Mouse (Mus musculus): ENCODE data around the gene P2rx5. TPM values are rescaled to one million over a fixed set of nuclear protein-coding genes. Genes with fewer than 3 reads are reported as not detected.

P2rx5 gene
- total and polyA plus RNA-seq, 3 experiments: 2.3 to 10.9 (median 4.4) TPM

Other genes with a start within 250 kb of the P2rx5 start
- 10 to 100 TPM in 1 of 2 experiments, 1 to 10 TPM in 1; 7.2 to 11.6 TPM for gene Atp2a3, start 199.3 kb upstream of the P2rx5 start, total RNA-seq (2021)
- gene Atp2a3, start 199.3 kb upstream of the P2rx5 start, polyA plus RNA-seq (2012; rRNA removed): 11.3 and 11.9 TPM in 2 replicates
- under 1 TPM; 0.40 to 0.55 TPM for gene P2rx1, start 161.3 kb upstream of the P2rx5 start, total RNA-seq (2021)
- 0.85 and 1.0 TPM in 2 replicates for gene P2rx1, start 161.3 kb upstream of the P2rx5 start, polyA plus RNA-seq (2012; rRNA removed)
- gene Camkk1, start 141.4 kb upstream of the P2rx5 start, total RNA-seq (2021): 1 to 10 TPM; 1.8 to 9.8 TPM
- 2.2 and 3.2 TPM in 2 replicates for gene Camkk1, start 141.4 kb upstream of the P2rx5 start, polyA plus RNA-seq (2012; rRNA removed)
- gene Ncbp3, start 112.6 kb upstream of the P2rx5 start, total RNA-seq (2021): 1 to 10 TPM; 9.4 to 9.5 TPM
- 1.6 and 1.7 TPM in 2 replicates for gene Ncbp3, start 112.6 kb upstream of the P2rx5 start, polyA plus RNA-seq (2012; rRNA removed)
- gene Itgae, start 69.8 kb upstream of the P2rx5 start, total RNA-seq (2021): under 1 TPM; 0.23 to 0.79 TPM
- 0.39 and 0.54 TPM in 2 replicates for gene Itgae, start 69.8 kb upstream of the P2rx5 start, polyA plus RNA-seq (2012; rRNA removed)
- gene Haspin, start 22.1 kb upstream of the P2rx5 start, total RNA-seq (2021): under 1 TPM; 0.35 TPM
- gene Haspin, start 22.1 kb upstream of the P2rx5 start, polyA plus RNA-seq (2012; rRNA removed): 0.70 and 0.91 TPM in 2 replicates
- 10 to 100 TPM; 86.1 to 88.7 TPM for gene Emc6, start 16.6 kb downstream of the P2rx5 start, total RNA-seq (2021)
- 91.0 and 117 TPM in 2 replicates for gene Emc6, start 16.6 kb downstream of the P2rx5 start, polyA plus RNA-seq (2012; rRNA removed)
- gene Tax1bp3, start 16.7 kb downstream of the P2rx5 start, total RNA-seq (2021): 10 to 100 TPM; 71.0 to 87.8 TPM
- gene Tax1bp3, start 16.7 kb downstream of the P2rx5 start, polyA plus RNA-seq (2012; rRNA removed): 71.0 and 77.0 TPM in 2 replicates
- 10 to 100 TPM; 16.8 to 18.3 TPM for gene Ctns, start 38.6 kb downstream of the P2rx5 start, total RNA-seq (2021)
- 11.1 and 12.5 TPM in 2 replicates for gene Ctns, start 38.6 kb downstream of the P2rx5 start, polyA plus RNA-seq (2012; rRNA removed)
- 10 to 100 TPM in 1 of 2 experiments, 1 to 10 TPM in 1; 8.8 to 12.4 TPM for gene Shpk, start 39.0 kb downstream of the P2rx5 start, total RNA-seq (2021)
- 10.0 and 10.9 TPM in 2 replicates for gene Shpk, start 39.0 kb downstream of the P2rx5 start, polyA plus RNA-seq (2012; rRNA removed)
- gene Trpv1, start 73.9 kb downstream of the P2rx5 start, total RNA-seq (2021): under 1 TPM; 0.21 to 0.26 TPM
- 0.62 and 1.0 TPM in 2 replicates for gene Trpv1, start 73.9 kb downstream of the P2rx5 start, polyA plus RNA-seq (2012; rRNA removed)
- under 1 TPM; 0.12 to 0.14 TPM for gene Trpv3, start 107.0 kb downstream of the P2rx5 start, total RNA-seq (2021)
- gene Trpv3, start 107.0 kb downstream of the P2rx5 start, polyA plus RNA-seq (2012; rRNA removed): 0.04 and 0.09 TPM in 2 replicates
- gene Aspa, start 169.2 kb downstream of the P2rx5 start, total RNA-seq (2021): 10 to 100 TPM; 12.9 to 27.6 TPM
- gene Aspa, start 169.2 kb downstream of the P2rx5 start, polyA plus RNA-seq (2012; rRNA removed): 0.48 and 0.59 TPM in 2 replicates
- gene Gm49340, start 169.3 kb downstream of the P2rx5 start, total RNA-seq (2021): not detected
- 0.04 TPM in 1 of 2 replicates, not detected in the other for gene Gm49340, start 169.3 kb downstream of the P2rx5 start, polyA plus RNA-seq (2012; rRNA removed)
- gene Spata22, start 169.3 kb downstream of the P2rx5 start, total RNA-seq (2021): 1 to 10 TPM; 1.1 to 1.5 TPM
- not detected in 2 replicates for gene Spata22, start 169.3 kb downstream of the P2rx5 start, polyA plus RNA-seq (2012; rRNA removed)
- not detected for gene Olfr20, start 190.4 kb downstream of the P2rx5 start, total RNA-seq (2021)
- 0.22 and 0.31 TPM in 2 replicates for gene Olfr20, start 190.4 kb downstream of the P2rx5 start, polyA plus RNA-seq (2012; rRNA removed)
- not detected for gene Olfr376, start 210.8 kb downstream of the P2rx5 start, total RNA-seq (2021)
- gene Olfr376, start 210.8 kb downstream of the P2rx5 start, polyA plus RNA-seq (2012; rRNA removed): not detected in 2 replicates
- not detected for gene Olfr1, start 239.2 kb downstream of the P2rx5 start, total RNA-seq (2021)
- not detected in 2 replicates for gene Olfr1, start 239.2 kb downstream of the P2rx5 start, polyA plus RNA-seq (2012; rRNA removed)